Mouse (Mus musculus) thymus, adult 2 months (tissue): ENCODE data around the gene Sp6. TPM values are rescaled to one million over a fixed set of nuclear protein-coding genes. Genes with fewer than 3 reads are reported as not detected.

ENCODE experiments used
- DNase-seq: peaks from one replicate; pipeline ENCODE4 v3.0.0; 2021
- H3K27ac ChIP-seq: fragments of 200-500 bp; 2 replicates; pipeline ENCODE4 v1.5.1; 2012; ENCODE audit warnings: low read length, control low read depth; ENCODE audit not compliant: control insufficient read depth, insufficient read depth
- H3K27me3 ChIP-seq: fragments of 200-500 bp; 2 replicates; pipeline ENCODE4 v1.6.1; 2012; ENCODE audit warnings: mild to moderate bottlenecking, low read length, moderate library complexity, mixed read lengths; ENCODE audit not compliant: control insufficient read depth, insufficient read depth
- H3K36me3 ChIP-seq: fragments of 200-500 bp; 2 replicates; pipeline ENCODE4 v1.6.1; 2012; ENCODE audit warnings: mild to moderate bottlenecking, low read length, moderate library complexity; ENCODE audit not compliant: control insufficient read depth, insufficient read depth
- H3K4me1 ChIP-seq: fragments of 200-500 bp; replicated peaks from 2 replicates; pipeline ENCODE4 v1.6.1; 2012; ENCODE audit warnings: low read length; ENCODE audit not compliant: control insufficient read depth, insufficient read depth
- H3K4me3 ChIP-seq: fragments of 200-500 bp; 2 replicates; pipeline ENCODE4 v1.5.1; 2012; ENCODE audit warnings: mild to moderate bottlenecking, low read length, control low read depth, moderate library complexity; ENCODE audit not compliant: control insufficient read depth, insufficient read depth
- CTCF ChIP-seq: fragments of 200-500 bp; IDR thresholded peaks from 2 replicates; pipeline ENCODE4 v1.5.1; 2012; ENCODE audit warnings: mild to moderate bottlenecking, control low read depth, low read length, moderate library complexity, borderline replicate concordance; ENCODE audit not compliant: control insufficient read depth, poor library complexity, insufficient read depth; ENCODE audit errors: extremely low read depth
- POLR2A ChIP-seq: fragments of 200-500 bp; IDR thresholded peaks from 2 replicates; pipeline ENCODE4 v1.6.1; 2012; ENCODE audit warnings: mild to moderate bottlenecking, low read length, control low read depth, moderate library complexity; ENCODE audit not compliant: control insufficient read depth, poor library complexity, insufficient read depth; ENCODE audit errors: extremely low read depth
- WGBS: fragments of 180-500 bp; shearing (Covaris S2); methylation state at CpG from one replicate; pipeline ENCODE4 v1.1.7; 2018; 5-methylcytosine and 5-hydroxymethylcytosine counted together
- polyA plus RNA-seq: library from polyadenylated mRNA; depleted of rRNA; stranded (reverse); fragments of >200 nt; gene quantifications from 2 replicates; pipeline ENCODE4 v1.2.3, GENCODE M21; 2012

Gene Sp6
- polyA plus RNA-seq, 1 experiment, result 5.6 TPM

- no peak for DNase-seq
- TF ChIP-seq POLR2A, result no peak
- no peak for TF ChIP-seq CTCF
- H3K4me3 ChIP-seq, result no peak overlapping the region
- H3K27me3 ChIP-seq, result no peaks in the 10 kb centered on the region
- H3K27ac ChIP-seq, result no peak overlapping the region
- H3K4me1 ChIP-seq, result peaks cover 18% of the 10 kb centered on the region
- WGBS, result 59% methylated on average over 3 of the region's 3 CpGs
- H3K36me3 ChIP-seq, result no peaks in the 10 kb centered on the region
Measured at GRCm38 (mm10) chr11:96976379-96976687, 36.9 kb upstream of the Sp6 start.

- Histone ChIP-seq H3K27me3 (no peaks in the 10 kb centered on the region), H3K4me3 (peak overlapping the region; percentile 90), H3K4me1 (peaks cover 19% of the 10 kb centered on the region), H3K36me3 (no peaks in the 10 kb centered on the region), H3K27ac (peak overlapping the region; percentile 39)
- TF ChIP-seq POLR2A, result no peak; the same call in 1 of the 2 replicates
- WGBS, result 1% methylated on average over 43 of the region's 50 CpGs
- peak; percentile 89 for DNase-seq
Measured at GRCm38 (mm10) chr11:96976911-96977591, 36.1 kb upstream of the Sp6 start.

- Histone ChIP-seq H3K27ac (peak overlapping the region; percentile 81), H3K36me3 (no peaks in the 10 kb centered on the region), H3K4me3 (peak overlapping the region; percentile 90), H3K27me3 (no peaks in the 10 kb centered on the region), H3K4me1 (peaks cover 22% of the 10 kb centered on the region)
- WGBS, result under 1% methylated on average over 45 of the region's 45 CpGs
- TF ChIP-seq POLR2A, result peak; percentile 71
- 0 out of 2 replicates have a peak, but pooled peaks have one; percentile 28 for TF ChIP-seq CTCF
- peak; percentile 98 for DNase-seq
Measured at GRCm38 (mm10) chr11:96977606-96978400, 35.4 kb upstream of the Sp6 start.

GRCm38 (mm10) chr11:96978401-96979246, 34.6 kb upstream of the Sp6 start:
- no peaks in the 10 kb centered on the region for H3K36me3 ChIP-seq
- DNase-seq, result no peak
- no peaks in the 10 kb centered on the region for H3K27me3 ChIP-seq
- H3K4me1 ChIP-seq, result peaks cover 19% of the 10 kb centered on the region
- TF ChIP-seq POLR2A (no peak), CTCF (0 out of 2 replicates have a peak, but pooled peaks have one; percentile 16)
- 14% methylated on average over 17 of the region's 17 CpGs for WGBS
- H3K27ac ChIP-seq, result peak overlapping the region; percentile 81
- H3K4me3 ChIP-seq, result peak overlapping the region; percentile 64

GRCm38 (mm10) chr11:96979329-96979728, 33.9 kb upstream of the Sp6 start:
- no peaks in the 10 kb centered on the region for H3K27me3 ChIP-seq
- WGBS, result 92% methylated on average over 7 of the region's 7 CpGs
- H3K4me3 ChIP-seq, result no peak overlapping the region
- no peak for DNase-seq
- no peak for TF ChIP-seq POLR2A
- TF ChIP-seq CTCF, result no peak
- H3K27ac ChIP-seq, result no peak overlapping the region
- H3K4me1 ChIP-seq, result peaks cover 19% of the 10 kb centered on the region
- H3K36me3 ChIP-seq, result no peaks in the 10 kb centered on the region

- no peaks in the 10 kb centered on the region for H3K27me3 ChIP-seq
- no peak for DNase-seq
- H3K4me3 ChIP-seq, result no peak overlapping the region
- H3K4me1 ChIP-seq, result peaks cover 23% of the 10 kb centered on the region
- H3K27ac ChIP-seq, result no peak overlapping the region
- TF ChIP-seq POLR2A, result no peak
- no peak for TF ChIP-seq CTCF
- no peaks in the 10 kb centered on the region for H3K36me3 ChIP-seq
- WGBS, result 95% methylated on average over 5 of the region's 5 CpGs
Measured at GRCm38 (mm10) chr11:96980021-96980420, 33.2 kb upstream of the Sp6 start.
